Mouse (Mus musculus): Measurements from ENCODE around the gene Sec23ip.

GRCm38 (mm10) chr7:128724761-128725160 is 20.0 kb upstream of the Sec23ip start:
- no peak for TF ChIP-seq CHD2 (IDR thresholded peaks at IDR 0.05; ENCODE audit: low read depth, low read length)
- no peak for TF ChIP-seq MAFK (IDR thresholded peaks at IDR 0.05; ENCODE audit: insufficient read depth, low read depth, low read length)
- TF ChIP-seq HCFC1 (IDR thresholded peaks at IDR 0.05; ENCODE audit: borderline replicate concordance, insufficient read depth, low read length) = no peak
- no peak for TF ChIP-seq ZC3H11A (IDR thresholded peaks at IDR 0.05; ENCODE audit: borderline replicate concordance, low read depth, low read length)

All from ES-E14 (cell line).